Mouse (Mus musculus): Measurements from ENCODE around the gene Pfkfb3.

Pfkfb3 gene

DNA sequence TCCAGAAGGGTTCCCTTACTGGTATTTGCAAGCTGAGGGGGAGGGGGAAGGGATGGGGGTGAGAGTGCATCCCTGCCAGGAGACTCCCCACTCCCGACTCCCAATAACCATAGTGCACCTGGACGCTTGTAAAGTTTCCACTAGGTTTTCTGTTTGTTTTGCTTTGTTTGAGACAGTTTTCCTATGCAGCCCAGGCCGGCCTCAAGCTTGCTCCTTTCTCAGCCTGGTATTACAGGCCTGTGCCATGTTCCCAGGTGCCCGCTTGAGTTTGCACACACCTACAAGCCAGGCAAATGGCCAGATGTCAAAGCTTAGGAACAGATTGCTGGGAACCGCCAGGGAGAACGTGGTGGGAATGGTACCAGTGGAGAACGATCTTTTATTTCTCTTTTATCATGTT lies 50.1 kb downstream of the Pfkfb3 start:
- peak in 1 of 2 experiments; percentile 55 for DNase-seq (ENCODE audit: inconsistent age in 2 of 2, low spot score in 1 of 2)

DNA sequence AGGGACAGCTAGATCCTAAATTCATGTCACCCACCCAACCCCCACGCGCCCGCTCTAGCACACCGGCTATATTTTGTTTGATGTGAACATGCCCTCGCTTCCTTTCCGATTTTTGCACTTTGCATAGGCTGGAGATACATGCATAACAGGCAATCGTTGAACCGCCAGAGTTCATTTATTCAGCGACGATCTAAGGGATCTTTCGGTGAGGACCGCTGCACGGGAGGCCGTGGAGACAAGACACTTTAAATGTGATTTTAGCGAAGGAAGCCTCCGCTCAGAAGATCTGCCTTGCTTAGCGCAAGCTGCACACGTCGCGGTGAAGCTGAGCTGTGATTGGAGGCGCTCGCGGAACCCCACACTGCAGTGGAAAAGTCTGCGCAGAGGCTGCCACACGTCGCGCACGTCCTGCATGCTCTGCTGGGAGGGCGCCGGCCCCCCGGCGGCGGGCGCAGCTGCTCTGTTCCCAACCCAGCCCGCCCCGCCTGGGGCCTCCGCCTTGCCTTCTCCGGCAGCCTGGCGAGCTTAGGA lies 50.9 kb downstream of the Pfkfb3 start:
- peak; percentile 81 to 92 for DNase-seq (ENCODE audit: inconsistent age in 2 of 2, low spot score in 1 of 2)

- DNase-seq (ENCODE audit: inconsistent age in 2 of 2, low spot score in 1 of 2), result no peak
Measured at GRCm38 (mm10) chr2:11502255-11502765, 51.6 kb downstream of the Pfkfb3 start.

DNA sequence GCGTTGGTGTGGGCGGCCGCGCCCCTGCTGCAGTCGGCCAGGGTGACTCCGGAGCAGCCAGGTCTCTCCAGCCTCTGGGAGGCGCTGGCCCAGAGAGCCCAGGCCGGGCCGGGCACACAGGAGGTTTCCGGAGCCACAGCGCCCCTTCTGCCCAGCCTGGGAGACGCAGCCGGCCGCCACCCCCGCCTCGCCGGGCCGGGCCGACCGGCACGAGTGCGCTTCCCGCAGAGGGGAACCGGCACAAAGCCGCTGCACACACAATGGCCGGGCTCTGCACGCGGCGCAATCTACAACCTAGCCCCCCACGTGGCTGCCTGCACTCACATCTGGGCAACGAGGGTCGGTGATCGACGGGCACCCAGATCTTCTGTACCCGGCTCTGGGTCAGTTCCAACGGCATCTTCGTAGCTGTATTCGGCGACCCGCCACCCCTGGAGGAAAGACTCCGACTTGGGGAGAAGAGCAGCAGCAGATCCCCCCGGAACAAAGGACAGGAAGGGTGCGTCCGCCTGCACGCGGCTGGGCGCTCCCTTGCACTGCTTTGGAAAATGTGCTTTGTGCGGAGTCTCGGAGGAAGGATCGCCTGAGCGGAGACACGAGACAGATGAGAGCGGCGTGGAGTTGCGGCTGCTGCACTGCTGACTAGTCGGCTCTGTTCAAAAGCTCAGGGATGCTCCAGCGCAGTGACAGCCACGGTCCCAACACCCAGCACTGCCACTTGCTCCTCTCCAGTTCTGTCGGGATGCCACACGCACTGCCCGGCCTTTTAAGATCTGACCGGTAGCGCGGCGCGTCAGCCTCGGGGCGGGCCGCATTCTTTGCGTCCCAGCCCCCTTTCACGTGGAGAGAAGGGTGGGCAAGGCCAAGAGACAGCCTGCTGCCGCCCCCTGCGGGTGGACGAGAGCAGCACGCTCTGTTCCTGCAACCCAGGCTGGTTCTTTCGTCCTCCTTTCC lies 52.3 kb downstream of the Pfkfb3 start:
- peak; percentile 95 to 98 for DNase-seq (ENCODE audit: inconsistent age in 2 of 2, low spot score in 1 of 2)

DNA sequence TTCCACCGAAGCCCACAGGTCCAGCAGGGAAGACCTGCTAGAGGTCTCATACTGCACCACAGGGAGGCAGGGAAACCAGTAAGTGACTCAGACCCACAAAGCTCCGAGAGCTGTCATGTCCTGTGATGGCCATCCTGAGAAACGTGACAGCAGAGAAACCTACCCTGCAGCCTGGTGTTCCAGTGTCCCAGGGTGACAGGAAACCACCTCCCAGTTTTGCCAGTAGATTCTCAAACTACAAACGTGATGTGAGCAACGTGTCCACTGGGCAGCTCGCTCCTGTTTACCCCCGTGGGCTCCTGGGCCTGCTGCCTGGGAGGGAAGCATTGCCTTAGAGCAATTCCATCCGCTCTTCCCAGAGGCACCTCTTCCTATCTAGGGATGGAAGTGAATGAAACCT lies 53.2 kb downstream of the Pfkfb3 start:
- no peak for DNase-seq (ENCODE audit: inconsistent age in 2 of 2, low spot score in 1 of 2)

DNA sequence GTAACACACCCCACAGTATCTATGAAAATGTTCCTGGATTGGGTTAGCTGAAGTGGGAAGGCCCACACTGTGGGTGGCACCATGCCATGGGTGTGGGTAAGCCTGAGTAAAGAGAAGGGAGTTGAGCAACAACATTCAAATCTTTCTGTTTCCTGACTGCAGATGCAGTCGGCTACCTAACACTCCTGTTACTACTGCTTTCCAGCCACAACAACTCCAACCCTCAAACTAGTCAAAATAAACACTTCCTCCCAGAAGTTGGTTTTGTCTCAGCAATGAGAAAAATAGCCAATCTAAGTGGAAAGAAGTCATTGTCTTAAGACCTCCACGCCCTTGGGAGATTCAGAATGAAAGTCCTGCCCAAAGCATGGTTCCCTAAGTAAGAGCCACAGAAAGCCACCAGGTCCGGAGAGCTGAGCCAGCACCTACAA lies 57.3 kb downstream of the Pfkfb3 start:
- peak in 1 of 2 experiments; percentile 67 for DNase-seq (ENCODE audit: inconsistent age in 2 of 2, low spot score in 1 of 2)

- peak; percentile 39 to 78 for DNase-seq (ENCODE audit: inconsistent age in 2 of 2, low spot score in 1 of 2)
Measured at GRCm38 (mm10) chr2:11494841-11495255, 59.0 kb downstream of the Pfkfb3 start.

DNA sequence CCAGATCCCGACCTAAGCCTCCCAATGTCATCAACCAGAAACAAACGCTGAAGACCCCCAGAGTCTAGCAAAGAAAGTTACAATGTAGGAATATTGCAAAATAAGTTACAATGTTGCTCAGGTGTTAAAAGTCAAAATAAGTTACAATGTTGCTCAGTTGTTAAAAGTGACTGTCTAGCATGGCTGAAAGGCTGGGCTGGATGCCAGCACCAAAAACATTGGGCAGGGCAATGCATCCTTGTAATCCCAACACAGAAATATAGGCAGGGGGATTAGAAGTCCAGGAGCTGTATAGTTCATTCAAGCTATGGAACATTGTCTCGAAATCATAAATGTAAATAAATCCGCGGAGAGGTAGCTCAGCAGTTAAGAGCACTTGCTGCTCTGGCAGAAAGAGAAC lies 61.0 kb downstream of the Pfkfb3 start:
- no peak for DNase-seq (ENCODE audit: inconsistent age in 2 of 2, low spot score in 1 of 2)

DNA sequence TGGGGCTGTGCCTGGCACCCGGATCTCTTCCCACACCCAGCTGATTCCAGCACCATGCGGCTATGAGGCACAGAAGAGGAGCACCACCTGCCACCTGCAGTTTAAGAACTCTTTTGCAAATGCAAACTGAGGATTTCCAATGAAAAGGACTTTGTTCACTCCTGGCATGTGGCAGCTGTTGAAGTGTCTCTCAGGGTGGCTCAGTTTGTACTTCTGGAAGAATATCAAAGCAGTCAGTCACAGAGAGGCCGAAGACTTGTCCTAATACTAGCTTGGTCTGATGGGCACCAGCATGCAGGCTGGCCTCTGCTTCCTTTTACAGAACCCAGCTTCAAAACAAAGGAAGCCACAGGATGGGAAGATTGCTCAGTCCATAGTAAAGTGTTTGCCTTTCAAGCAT lies 62.4 kb downstream of the Pfkfb3 start:
- no peak for DNase-seq (ENCODE audit: inconsistent age in 2 of 2, low spot score in 1 of 2)

DNA sequence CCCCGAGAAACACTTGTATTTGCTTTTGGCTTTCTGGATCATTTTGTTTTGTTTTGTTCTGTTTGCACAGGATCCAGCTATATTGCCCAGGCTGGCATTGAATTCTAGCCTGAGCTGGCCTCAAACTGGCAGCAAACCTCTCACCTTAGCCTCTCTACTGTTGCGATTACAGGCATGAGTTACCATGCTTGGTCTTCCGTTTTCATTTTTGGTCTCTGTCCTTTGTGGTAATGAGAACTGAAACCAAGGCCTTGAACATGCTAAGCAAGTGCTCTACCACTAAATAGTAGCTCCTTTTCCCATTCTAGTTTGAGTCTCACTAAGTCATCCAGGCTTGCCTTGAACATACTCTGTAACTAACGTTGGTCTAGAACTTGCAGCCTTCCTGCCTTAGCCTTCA lies 63.3 kb downstream of the Pfkfb3 start:
- no peak for DNase-seq (ENCODE audit: inconsistent age in 2 of 2, low spot score in 1 of 2)

GRCm38 (mm10) chr2:11483226-11483625 lies 70.7 kb downstream of the Pfkfb3 start:
- DNase-seq (ENCODE audit: inconsistent age in 2 of 2, low spot score in 1 of 2), result no peak

- DNase-seq (ENCODE audit: inconsistent age in 2 of 2, low spot score in 1 of 2), result no peak
Measured at GRCm38 (mm10) chr2:11482364-11482763, 71.5 kb downstream of the Pfkfb3 start.

DNA sequence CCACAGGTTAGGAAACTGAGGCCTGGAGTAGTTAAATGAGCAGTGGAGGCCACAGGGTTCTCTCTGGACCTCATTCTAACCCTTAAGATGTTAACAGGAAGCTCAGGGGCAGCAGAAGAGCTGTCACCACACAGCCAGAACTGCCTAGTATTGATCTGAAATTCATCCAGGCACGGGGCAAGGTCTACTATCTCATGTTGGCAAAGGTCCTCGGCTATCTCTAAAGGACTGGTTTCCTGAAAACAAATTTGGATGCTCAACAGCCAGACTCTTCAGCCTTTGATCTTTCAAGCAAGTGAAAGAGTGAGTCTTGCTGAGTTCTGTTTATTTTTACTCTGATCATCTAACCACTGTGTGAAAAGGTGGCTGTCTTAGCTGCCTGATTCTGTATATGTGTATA lies 74.9 kb downstream of the Pfkfb3 start:
- DNase-seq (ENCODE audit: inconsistent age in 2 of 2, low spot score in 1 of 2), result no peak

DNA sequence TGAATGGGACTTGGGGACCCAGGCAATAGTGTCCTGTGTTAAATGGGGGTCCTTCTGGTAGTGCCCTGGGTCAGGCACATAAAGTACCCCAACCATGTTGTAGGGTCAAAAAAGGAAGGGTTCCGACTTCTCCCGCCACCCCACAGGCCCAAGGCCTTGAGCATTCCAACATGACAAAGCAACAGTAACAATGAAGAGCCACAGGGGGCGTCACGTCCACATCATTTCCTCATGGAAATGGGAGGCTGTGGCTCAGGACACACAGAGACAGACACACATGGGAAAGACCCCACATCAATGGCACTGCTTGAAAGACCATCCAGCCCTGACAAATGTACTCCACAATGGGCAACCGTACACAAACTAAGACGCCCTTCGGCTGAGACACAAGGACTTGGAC lies 78.6 kb downstream of the Pfkfb3 start:
- no peak for DNase-seq (ENCODE audit: inconsistent age in 2 of 2, low spot score in 1 of 2)

DNA sequence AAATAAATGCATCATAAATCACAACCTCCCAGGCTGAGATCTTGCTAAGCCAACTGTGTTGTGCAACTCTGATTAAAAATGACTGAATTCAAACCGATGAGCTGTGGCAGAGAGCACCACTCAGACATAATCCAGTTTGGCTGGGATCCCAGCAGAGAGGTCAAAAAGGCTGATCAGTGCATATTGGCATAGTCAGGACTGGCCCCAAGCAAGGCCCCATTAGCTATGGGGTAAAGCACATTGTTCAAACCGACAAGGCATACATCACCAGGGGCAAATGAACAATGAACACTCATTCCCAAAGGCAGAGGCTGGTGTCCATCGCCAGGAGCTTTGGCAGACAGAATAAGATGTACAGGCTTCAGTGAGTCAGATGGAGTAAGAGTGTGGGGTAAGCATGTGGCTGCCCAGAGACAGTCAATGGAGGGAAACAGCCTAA lies 89.2 kb downstream of the Pfkfb3 start:
- DNase-seq (ENCODE audit: inconsistent age in 2 of 2, low spot score in 1 of 2), result peak in 1 of 2 experiments; percentile 77

- no peak for DNase-seq (ENCODE audit: inconsistent age in 2 of 2, low spot score in 1 of 2)
Measured at GRCm38 (mm10) chr2:11460976-11461375, 92.9 kb downstream of the Pfkfb3 start.

DNA sequence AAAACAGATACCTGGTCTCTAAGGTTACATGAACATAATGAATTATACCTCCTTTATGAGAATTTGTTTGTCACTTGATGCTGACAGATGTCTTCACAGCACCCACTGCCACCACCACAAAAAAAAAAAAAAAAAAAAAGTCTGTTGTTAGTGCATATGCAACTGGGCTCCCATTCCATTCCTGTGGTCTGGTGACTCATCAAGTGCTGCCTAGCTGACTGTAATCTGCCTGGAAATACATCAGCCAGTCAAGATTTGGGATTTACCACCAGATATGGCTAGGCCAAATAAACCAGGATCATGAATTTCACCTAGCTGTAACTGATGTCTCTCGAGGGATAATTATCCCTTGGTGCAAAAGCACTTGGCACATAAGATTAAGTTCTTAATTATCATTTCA lies 95.4 kb downstream of the Pfkfb3 start:
- DNase-seq (ENCODE audit: inconsistent age in 2 of 2, low spot score in 1 of 2), result no peak

- DNase-seq (ENCODE audit: inconsistent age in 2 of 2, low spot score in 1 of 2), result no peak
Measured at GRCm38 (mm10) chr2:11457904-11458303, 96.0 kb downstream of the Pfkfb3 start.

- DNase-seq (ENCODE audit: inconsistent age in 2 of 2, low spot score in 1 of 2), result no peak
Measured at GRCm38 (mm10) chr2:11448711-11449110, 105.2 kb downstream of the Pfkfb3 start.

GRCm38 (mm10) chr2:11447865-11448264 lies 106.0 kb downstream of the Pfkfb3 start:
- DNase-seq (ENCODE audit: inconsistent age in 2 of 2, low spot score in 1 of 2), result peak in 1 of 2 experiments; percentile 54

DNA sequence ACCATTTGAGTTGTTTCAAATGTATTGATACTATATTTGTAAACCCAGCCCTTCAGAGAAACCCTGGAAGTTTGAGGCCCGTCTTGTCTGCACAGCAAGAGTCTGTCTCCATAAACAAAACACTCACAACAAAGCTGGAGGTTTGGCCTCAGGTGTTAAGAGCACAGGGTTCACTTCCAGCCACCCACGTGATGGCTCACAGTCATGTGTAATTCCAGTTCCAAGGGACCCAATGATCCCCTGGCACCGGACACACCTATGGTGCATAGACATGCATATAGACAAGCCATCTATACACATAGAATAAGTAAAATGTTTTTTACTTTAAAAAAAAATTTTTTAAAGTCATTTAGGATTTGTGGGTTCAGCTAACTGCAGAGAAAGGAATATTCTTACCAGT lies 108.2 kb downstream of the Pfkfb3 start:
- no peak for DNase-seq (ENCODE audit: inconsistent age in 2 of 2, low spot score in 1 of 2)

DNA sequence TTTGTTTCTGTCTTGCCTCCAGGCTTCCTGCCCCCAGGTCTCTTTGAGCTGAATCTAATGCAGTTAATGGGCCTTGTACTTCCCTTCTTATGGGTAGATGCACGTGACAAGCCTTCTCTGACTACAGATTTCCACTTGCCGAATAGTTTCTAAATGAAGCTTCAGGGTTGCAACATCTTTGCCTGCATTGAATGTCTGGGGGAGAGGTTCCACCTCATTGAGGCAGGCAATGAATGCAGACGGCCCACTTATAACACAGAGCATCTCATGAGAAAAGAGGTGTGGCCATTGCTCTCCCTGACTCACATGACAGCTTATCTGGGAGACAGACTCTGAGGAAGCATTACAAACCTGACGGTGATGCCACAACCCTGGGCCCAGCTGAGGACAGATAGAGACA lies 112.0 kb downstream of the Pfkfb3 start:
- no peak for DNase-seq (ENCODE audit: inconsistent age in 2 of 2, low spot score in 1 of 2)

Data from adrenal gland, adult (tissue).